Mouse (Mus musculus) limb, embryonic 15.5 days (tissue): ENCODE data around the gene Gm20662. TPM values are rescaled to one million over a fixed set of nuclear protein-coding genes. Genes with fewer than 3 reads are reported as not detected.
A peak's percentile ranks its signal among the peaks of the same experiment; 100 is the strongest.

Experiments used
- ATAC-seq: fragments of 200-750 bp; cut with Nextera tagmentation; 2 replicates; pipeline ENCODE4 v1.8.0; 2017; ENCODE audit warnings: low read depth, moderate TSS enrichment; ENCODE audit not compliant: insufficient number of reproducible peaks, low FRiP score, low TSS enrichment
- H3K27ac ChIP-seq: fragments of 300-500 bp; sonication (generic); 2 replicates; pipeline ENCODE4 v1.5.1; 2015; ENCODE audit warnings: moderate library complexity, mild to moderate bottlenecking, inconsistent platforms
- H3K27me3 ChIP-seq: fragments of 300-500 bp; sonication (generic); 2 replicates; pipeline ENCODE4 v1.6.1; 2015; ENCODE audit warnings: inconsistent platforms
- H3K36me3 ChIP-seq: fragments of 300-500 bp; sonication (generic); 2 replicates; pipeline ENCODE4 v1.6.1; 2015; ENCODE audit warnings: inconsistent platforms
- H3K4me1 ChIP-seq: fragments of 300-500 bp; sonication (generic); 2 replicates; pipeline ENCODE4 v1.6.1; 2015; ENCODE audit warnings: inconsistent platforms
- H3K4me2 ChIP-seq: fragments of 300-500 bp; sonication (generic); 2 replicates; pipeline ENCODE4 v1.6.1; 2015; ENCODE audit warnings: mild to moderate bottlenecking, inconsistent platforms
- H3K4me3 ChIP-seq: fragments of 300-500 bp; sonication (generic); 2 replicates; pipeline ENCODE4 v1.5.1; 2015; ENCODE audit warnings: mild to moderate bottlenecking, inconsistent platforms
- H3K9ac ChIP-seq: fragments of 300-500 bp; sonication (generic); 2 replicates; pipeline ENCODE4 v1.6.1; 2015; ENCODE audit warnings: inconsistent platforms
- H3K9me3 ChIP-seq: fragments of 300-500 bp; sonication (generic); 2 replicates; pipeline ENCODE4 v1.6.1; 2016; ENCODE audit warnings: inconsistent platforms
- WGBS: fragments of 180-500 bp; shearing (Covaris S2); methylation state at CpG from one replicate; pipeline ENCODE4 v1.1.7; 2015; 5-methylcytosine and 5-hydroxymethylcytosine counted together
- polyA plus RNA-seq: library from polyadenylated mRNA; unstranded; fragments of >200 nt; fragmentation: Nextera tagmentation; extraction: Ambion mirVana; gene quantifications from 2 replicates; pipeline ENCODE4 v1.2.1, GENCODE M21; 2015

The Gm20662 gene
- polyA plus RNA-seq, 1 experiment from 2014 or later = 0.51 TPM

- Histone ChIP-seq H3K36me3 (peaks cover 51% of the 10 kb centered on the region), H3K27ac (no peak overlapping the region), H3K27me3 (no peaks in the 10 kb centered on the region), H3K4me2 (no peak overlapping the region), H3K4me1 (peaks cover 6% of the 10 kb centered on the region; the same call in 1 of the 2 replicates), H3K9ac (no peak overlapping the region), H3K4me3 (no peak overlapping the region), H3K9me3 (no peaks in the 10 kb centered on the region)
- WGBS = 89% methylated on average over 9 of the region's 9 CpGs
- no peak for ATAC-seq
Measured at GRCm38 (mm10) chr9:107962916-107963315, 33.2 kb upstream of the Gm20662 start.

- peaks cover 53% of the 10 kb centered on the region for H3K36me3 ChIP-seq
- no peak overlapping the region for H3K27ac ChIP-seq
- peaks cover 6% of the 10 kb centered on the region; the same call in 1 of the 2 replicates for H3K4me1 ChIP-seq
- H3K4me2 ChIP-seq = no peak overlapping the region
- no peak overlapping the region for H3K9ac ChIP-seq
- 12% methylated on average over 5 of the region's 5 CpGs for WGBS
- H3K9me3 ChIP-seq = no peaks in the 10 kb centered on the region
- ATAC-seq = 0 out of 2 replicates have a peak, but pooled peaks have one; percentile 25
- H3K27me3 ChIP-seq = no peaks in the 10 kb centered on the region
- no peak overlapping the region for H3K4me3 ChIP-seq
Measured at GRCm38 (mm10) chr9:107963700-107964099, 32.4 kb upstream of the Gm20662 start.

GRCm38 (mm10) chr9:107964681-107965080 is 31.5 kb upstream of the Gm20662 start:
- H3K9ac ChIP-seq = no peak overlapping the region
- no peaks in the 10 kb centered on the region for H3K27me3 ChIP-seq
- 93% methylated on average over 9 of the region's 9 CpGs for WGBS
- H3K36me3 ChIP-seq = peaks cover 54% of the 10 kb centered on the region
- no peak for ATAC-seq
- H3K27ac ChIP-seq = no peak overlapping the region
- no peak overlapping the region for H3K4me2 ChIP-seq
- no peak overlapping the region for H3K4me3 ChIP-seq
- H3K4me1 ChIP-seq = peaks cover 6% of the 10 kb centered on the region; the same call in 1 of the 2 replicates
- H3K9me3 ChIP-seq = no peaks in the 10 kb centered on the region

GRCm38 (mm10) chr9:107966676-107967075 is 29.5 kb upstream of the Gm20662 start:
- Histone ChIP-seq H3K4me1 (0 out of 2 replicates have a peak, but pooled peaks cover 1% of the 10 kb centered on the region), H3K9ac (no peak overlapping the region), H3K27me3 (no peaks in the 10 kb centered on the region), H3K9me3 (no peaks in the 10 kb centered on the region), H3K4me2 (no peak overlapping the region), H3K36me3 (peaks cover 47% of the 10 kb centered on the region), H3K4me3 (no peak overlapping the region), H3K27ac (no peak overlapping the region; the same call in 1 of the 2 replicates)
- WGBS = 88% methylated on average over 10 of the region's 10 CpGs
- ATAC-seq = no peak

GRCm38 (mm10) chr9:107967437-107967836 is 28.7 kb upstream of the Gm20662 start:
- Histone ChIP-seq H3K4me3 (no peak overlapping the region), H3K27ac (no peak overlapping the region), H3K27me3 (no peaks in the 10 kb centered on the region), H3K9ac (no peak overlapping the region), H3K4me2 (no peak overlapping the region), H3K4me1 (no peaks in the 10 kb centered on the region), H3K36me3 (peaks cover 40% of the 10 kb centered on the region), H3K9me3 (no peaks in the 10 kb centered on the region)
- no peak for ATAC-seq
- 83% methylated on average over 6 of the region's 6 CpGs for WGBS

GRCm38 (mm10) chr9:107968531-107968930 is 27.6 kb upstream of the Gm20662 start:
- H3K9ac ChIP-seq = no peak overlapping the region
- peaks cover 36% of the 10 kb centered on the region for H3K36me3 ChIP-seq
- H3K4me1 ChIP-seq = no peaks in the 10 kb centered on the region
- no peak for ATAC-seq
- H3K9me3 ChIP-seq = no peaks in the 10 kb centered on the region
- 85% methylated on average over 7 of the region's 7 CpGs for WGBS
- H3K4me3 ChIP-seq = no peak overlapping the region
- no peak overlapping the region for H3K27ac ChIP-seq
- H3K4me2 ChIP-seq = no peak overlapping the region
- H3K27me3 ChIP-seq = no peaks in the 10 kb centered on the region

GRCm38 (mm10) chr9:107970311-107970710 is 25.8 kb upstream of the Gm20662 start:
- Histone ChIP-seq H3K4me3 (no peak overlapping the region), H3K27me3 (no peaks in the 10 kb centered on the region), H3K4me2 (no peak overlapping the region), H3K4me1 (peaks cover 6% of the 10 kb centered on the region), H3K36me3 (peaks cover 31% of the 10 kb centered on the region), H3K9me3 (no peaks in the 10 kb centered on the region), H3K9ac (no peak overlapping the region), H3K27ac (no peak overlapping the region)
- no peak for ATAC-seq
- 88% methylated on average over 5 of the region's 5 CpGs for WGBS

GRCm38 (mm10) chr9:107971690-107972541 is 24.2 kb upstream of the Gm20662 start:
- Histone ChIP-seq H3K27me3 (no peaks in the 10 kb centered on the region), H3K4me3 (no peak overlapping the region), H3K9me3 (no peaks in the 10 kb centered on the region), H3K36me3 (peaks cover 25% of the 10 kb centered on the region), H3K4me2 (no peak overlapping the region), H3K27ac (no peak overlapping the region), H3K9ac (no peak overlapping the region), H3K4me1 (peaks cover 14% of the 10 kb centered on the region)
- WGBS = 69% methylated on average over 8 of the region's 8 CpGs
- ATAC-seq = no peak

GRCm38 (mm10) chr9:107974491-107975171 is 21.5 kb upstream of the Gm20662 start:
- WGBS = 77% methylated on average over 10 of the region's 10 CpGs
- H3K27me3 ChIP-seq = no peaks in the 10 kb centered on the region
- peak overlapping the region; percentile 60; the same call in 1 of the 2 replicates for H3K27ac ChIP-seq

GRCm38 (mm10) chr9:107975399-107976386 is 20.5 kb upstream of the Gm20662 start, which contains the start of gene Uba7:
Uba7 (plus strand) TSS chr9:107975505.
- H3K4me3 ChIP-seq = no peak within 1 kb of the TSS
- H3K27ac ChIP-seq = peak within 1 kb of the TSS; percentile 60
- 65% methylated on average over 12 of the region's 12 CpGs for WGBS
- no peak for ATAC-seq
- no peak within 1 kb of the TSS for H3K9ac ChIP-seq
- no peaks in the 10 kb centered on the region for H3K27me3 ChIP-seq
- no peak within 1 kb of the TSS for H3K4me2 ChIP-seq
- no peaks in the 10 kb centered on the region for H3K9me3 ChIP-seq
- H3K36me3 ChIP-seq = peaks cover 5% of the 10 kb centered on the region; the same call in 1 of the 2 replicates
- H3K4me1 ChIP-seq = peaks cover 25% of the 10 kb centered on the region

More at GRCm38 (mm10) chr9:107974491-107975171, 21.5 kb upstream of the Gm20662 start:
- Histone ChIP-seq H3K9ac (no peak overlapping the region), H3K36me3 (peaks cover 9% of the 10 kb centered on the region), H3K9me3 (no peaks in the 10 kb centered on the region), H3K4me2 (no peak overlapping the region), H3K4me3 (no peak overlapping the region), H3K4me1 (peaks cover 14% of the 10 kb centered on the region)
- ATAC-seq = no peak

GRCm38 (mm10) chr9:107978815-107979214 is 17.3 kb upstream of the Gm20662 start:
- Histone ChIP-seq H3K9me3 (no peaks in the 10 kb centered on the region), H3K27me3 (no peaks in the 10 kb centered on the region), H3K4me3 (no peak overlapping the region), H3K4me2 (no peak overlapping the region), H3K9ac (no peak overlapping the region), H3K27ac (no peak overlapping the region), H3K4me1 (peaks cover 56% of the 10 kb centered on the region), H3K36me3 (no peaks in the 10 kb centered on the region)
- ATAC-seq = no peak
- 90% methylated on average over 12 of the region's 12 CpGs for WGBS
